Mouse (Mus musculus) CH12.LX (cell line): Measurements from ENCODE around the gene Cyp4f40. TPM values are rescaled to one million over a fixed set of nuclear protein-coding genes. Genes with fewer than 3 reads are reported as not detected.

ENCODE experiments used
- DNase-seq: peaks from one replicate; pipeline ENCODE4 v3.0.0-alpha.2; 2013; ENCODE audit errors: extremely low read depth
- H3K27ac ChIP-seq: 2 replicates; pipeline ENCODE4 v1.5.1; 2012; ENCODE audit warnings: low read depth, mild to moderate bottlenecking, control low read depth, moderate library complexity; ENCODE audit not compliant: insufficient read depth
- H3K27me3 ChIP-seq: replicated peaks from 2 replicates; pipeline ENCODE3; 2012; ENCODE audit warnings: inconsistent platforms
- H3K36me3 ChIP-seq, 2 experiments: replicated peaks in 1 of 2; 2 replicates each; pipeline versions ENCODE3 to v1.6.1; 2012; ENCODE audit warnings: inconsistent platforms in 1 of 2, low read length in 1 of 2, mild to moderate bottlenecking in 1 of 2, mixed read lengths in 1 of 2, moderate library complexity in 1 of 2; ENCODE audit not compliant: control insufficient read depth in 1 of 2, insufficient read depth in 1 of 2
- H3K4me1 ChIP-seq, 2 experiments: 2 replicates each; pipeline ENCODE4 v1.6.1; 2012; ENCODE audit warnings: inconsistent platforms in 1 of 2, moderate library complexity in 1 of 2; ENCODE audit not compliant: insufficient read depth in 2 of 2, control insufficient read depth in 1 of 2
- H3K4me2 ChIP-seq: 2 replicates; pipeline ENCODE4 v1.6.1; 2012; ENCODE audit warnings: low read depth, mild to moderate bottlenecking, control low read depth; ENCODE audit not compliant: poor library complexity, insufficient read depth, severe bottlenecking
- H3K4me3 ChIP-seq, 3 experiments: fragments of 150-350 bp in 1 of 3; sonication (generic) in 1 of 3; replicated peaks in 1 of 3; 2 replicates each; pipeline versions ENCODE3 to v1.5.1; 2011 to 2012; ENCODE audit warnings: low read depth in 2 of 3, low read length in 2 of 3, mild to moderate bottlenecking in 2 of 3, moderate library complexity in 2 of 3, control low read depth in 1 of 3, improper control_type of control experiment in 1 of 3, inconsistent platforms in 1 of 3, mixed read lengths in 1 of 3; ENCODE audit not compliant: poor library complexity in 1 of 3
- H3K79me2 ChIP-seq: replicated peaks from 2 replicates; pipeline ENCODE4 v1.6.1; 2012; ENCODE audit warnings: mild to moderate bottlenecking, moderate library complexity; ENCODE audit not compliant: control insufficient read depth, poor library complexity, insufficient read depth, severe bottlenecking; ENCODE audit errors: extremely low read depth
- H3K9ac ChIP-seq: 2 replicates; pipeline ENCODE4 v1.6.1; 2012; ENCODE audit warnings: low read depth, mild to moderate bottlenecking, control low read depth, moderate library complexity; ENCODE audit not compliant: insufficient read depth
- H3K9me3 ChIP-seq: replicated peaks from 2 replicates; pipeline ENCODE3; 2012; ENCODE audit warnings: low read length, inconsistent platforms, mixed read lengths
- ETS1 ChIP-seq: conservative IDR thresholded peaks from 2 replicates; pipeline ENCODE4 v1.6.1; 2012; ENCODE audit warnings: low read depth, mild to moderate bottlenecking, inconsistent platforms, low read length, improper control_type of control experiment, moderate library complexity
- JUN ChIP-seq: IDR thresholded peaks from 2 replicates; pipeline ENCODE4 v1.6.1; 2011; ENCODE audit warnings: low read depth, mild to moderate bottlenecking, low read length, improper control_type of control experiment, moderate library complexity; ENCODE audit not compliant: insufficient read depth
- JUND ChIP-seq: conservative IDR thresholded peaks from 2 replicates; pipeline ENCODE4 v1.6.1; 2011; ENCODE audit warnings: low read depth, low read length, improper control_type of control experiment
- MXI1 ChIP-seq: IDR thresholded peaks from 2 replicates; pipeline ENCODE4 v1.6.1; 2011; ENCODE audit warnings: mild to moderate bottlenecking, low read depth, low read length, improper control_type of control experiment
- NELFE ChIP-seq: IDR thresholded peaks from 2 replicates; pipeline ENCODE4 v1.6.1; 2011; ENCODE audit warnings: low read depth, low read length, improper control_type of control experiment
- NRF1 ChIP-seq: IDR thresholded peaks from 2 replicates; pipeline ENCODE4 v1.6.1; 2014; ENCODE audit warnings: low read depth, mild to moderate bottlenecking, inconsistent platforms, low read length, improper control_type of control experiment, moderate library complexity
- RAD21 ChIP-seq: IDR thresholded peaks from 2 replicates; pipeline ENCODE4 v1.6.1; 2011; ENCODE audit warnings: low read depth, mild to moderate bottlenecking, low read length, improper control_type of control experiment, moderate library complexity
- RCOR1 ChIP-seq: conservative IDR thresholded peaks from 2 replicates; pipeline ENCODE4 v1.6.1; 2012; ENCODE audit warnings: low read depth, mild to moderate bottlenecking, inconsistent platforms, low read length, improper control_type of control experiment
- TBP ChIP-seq: conservative IDR thresholded peaks from 2 replicates; pipeline ENCODE4 v1.6.1; 2011; ENCODE audit warnings: low read depth, low read length, improper control_type of control experiment
- TCF12 ChIP-seq: IDR thresholded peaks from 2 replicates; pipeline ENCODE4 v1.6.1; 2014; ENCODE audit warnings: low read depth, mild to moderate bottlenecking, inconsistent platforms, low read length, improper control_type of control experiment
- UBTF ChIP-seq: IDR thresholded peaks from 2 replicates; pipeline ENCODE4 v1.6.1; 2012; ENCODE audit warnings: low read depth, mild to moderate bottlenecking, inconsistent platforms, low read length, improper control_type of control experiment, moderate library complexity
- ZKSCAN1 ChIP-seq: IDR thresholded peaks from 2 replicates; pipeline ENCODE4 v1.6.1; 2012; ENCODE audit warnings: low read depth, inconsistent platforms, low read length, improper control_type of control experiment, borderline replicate concordance
- ZNF384 ChIP-seq: IDR thresholded peaks from 2 replicates; pipeline ENCODE4 v1.6.1; 2012; ENCODE audit warnings: low read depth, low read length, improper control_type of control experiment, inconsistent platforms
- dilution Hi-C: fragments of 300-500 bp; cut with MboI; formaldehyde crosslinking; loops from 2 replicates; pipeline ENCODE4 v1.14.3; 2020; ENCODE audit warnings: low sequenced_read_pairs; ENCODE audit not compliant: extremely low pct_unique_long_range_greater_than_20kb, extremely low pct_ligation_motif_present
- in situ Hi-C: fragments of 300-500 bp; cut with MboI; formaldehyde crosslinking; loops from 3 replicates; pipeline ENCODE4 v1.14.3; 2019; ENCODE audit warnings: low sequenced_read_pairs, low pct_ligation_motif_present, low pct_unique_long_range_greater_than_20kb, mixed read lengths
- polyA plus RNA-seq: library from polyadenylated mRNA; unstranded; fragments of >175 nt; gene quantifications from 2 replicates; pipeline ENCODE4 v1.2.1, GENCODE M21; 2012; ENCODE audit warnings: low read depth; ENCODE audit not compliant: insufficient read length
- total RNA-seq, 2 experiments: library from RNA; depleted of rRNA; stranded (reverse); fragments of 300-350 nt in 1 of 2; fragments of >200 nt in 1 of 2; gene quantifications; 2 replicates each; pipeline ENCODE4 v1.2.3; 2012 to 2014

Cyp4f40 gene
- total and polyA plus RNA-seq, 3 experiments, result 0.08 to 0.44 (median 0.40) TPM

- H3K27ac ChIP-seq, result no peak within 1 kb of the TSS
- in situ Hi-C loops (no loop called here), dilution Hi-C loops (no loop called here)
- no peaks in the 10 kb centered on the region for H3K9me3 ChIP-seq
- no peaks in the 10 kb centered on the region for H3K36me3 ChIP-seq
- no peaks in the 10 kb centered on the region for H3K79me2 ChIP-seq
- H3K4me3 ChIP-seq, result no peak within 1 kb of the TSS
- H3K4me1 ChIP-seq, result no peaks in the 10 kb centered on the region
- no peak for DNase-seq
- no peak within 1 kb of the TSS for H3K4me2 ChIP-seq
- TF ChIP-seq ZNF384 (no peak), TCF12 (no peak)
- peaks cover 14% of the 10 kb centered on the region for H3K27me3 ChIP-seq
- no peak within 1 kb of the TSS for H3K9ac ChIP-seq
Observed at GRCm38 (mm10) chr17:32685048-32685750, 26.5 kb downstream of the Cyp4f40 start, which contains the start of gene Cyp4f15. TSS of gene Cyp4f15 (plus strand) at chr17:32685627.

GRCm38 (mm10) chr17:32686722-32687121 lies 28.0 kb downstream of the Cyp4f40 start:
- H3K27ac ChIP-seq, result no peak overlapping the region
- H3K36me3 ChIP-seq, result no peaks in the 10 kb centered on the region
- dilution Hi-C loops, result no loop called here
- in situ Hi-C loops, result no loop called here
- H3K9ac ChIP-seq, result no peak overlapping the region
- no peak overlapping the region for H3K4me3 ChIP-seq
- H3K79me2 ChIP-seq, result no peaks in the 10 kb centered on the region
- TF ChIP-seq JUND (no peak), TBP (no peak), TCF12 (no peak), ZNF384 (no peak), JUN (no peak), RAD21 (no peak), MXI1 (no peak), NRF1 (no peak)
- DNase-seq, result no peak
- peaks cover 16% of the 10 kb centered on the region for H3K27me3 ChIP-seq
- no peaks in the 10 kb centered on the region for H3K4me1 ChIP-seq
- no peak overlapping the region for H3K4me2 ChIP-seq
- H3K9me3 ChIP-seq, result no peaks in the 10 kb centered on the region

GRCm38 (mm10) chr17:32690959-32691358 lies 32.3 kb downstream of the Cyp4f40 start:
- Histone ChIP-seq H3K79me2 (no peaks in the 10 kb centered on the region), H3K9me3 (no peaks in the 10 kb centered on the region), H3K4me2 (no peak overlapping the region), H3K27ac (no peak overlapping the region), H3K9ac (no peak overlapping the region), H3K4me3 (no peak overlapping the region), H3K36me3 (no peaks in the 10 kb centered on the region), H3K27me3 (peaks cover 11% of the 10 kb centered on the region), H3K4me1 (peaks cover 0 to 2% of the 10 kb centered on the region in 2 experiments; a peak in 2 of 4 replicates)
- TF ChIP-seq UBTF, result no peak
- TF ChIP-seq RCOR1, result no peak
- no peak for TF ChIP-seq ETS1
- TF ChIP-seq ZKSCAN1, result no peak
- TF ChIP-seq NELFE, result no peak
- no peak for TF ChIP-seq ZNF384
- no peak for TF ChIP-seq TBP
- in situ Hi-C loops (no loop called here), dilution Hi-C loops (no loop called here)
- no peak for DNase-seq
